Mouse (Mus musculus): ENCODE results near the gene Pate1. TPM values are rescaled to one million over a fixed set of nuclear protein-coding genes. Genes with fewer than 3 reads are reported as not detected.

The Pate1 gene
- polyA plus RNA-seq (2016; fragmentation: Nextera tagmentation; extraction: Ambion mirVana), result not detected in 2 replicates

DNA sequence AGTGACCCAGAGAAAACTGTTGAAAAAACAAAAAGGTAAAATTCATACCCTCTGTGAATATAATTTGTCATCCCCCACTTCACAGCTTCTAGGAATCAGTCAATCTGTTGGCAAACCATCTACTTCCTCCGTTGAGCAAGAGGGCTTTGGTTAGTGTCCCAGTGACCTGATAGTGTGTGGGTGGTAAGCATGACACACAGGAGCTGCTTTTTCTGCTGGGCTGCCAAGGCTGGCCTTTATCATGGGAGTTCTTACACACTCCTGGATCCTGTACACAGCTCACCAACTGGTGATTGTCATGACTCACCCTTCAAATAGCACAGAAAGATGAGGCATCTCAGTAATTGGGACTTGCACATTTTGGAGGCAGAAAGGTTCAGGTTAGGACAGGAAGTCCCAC, at the start of gene Pate1:
TSS of gene Pate1 (minus strand) at position 378 of the 400 bp plus-strand sequence.
- H3K27ac ChIP-seq, result no peak within 1 kb of the TSS
- H3K4me1 ChIP-seq, result peaks cover 3% of the 10 kb centered on the region; the same call in 1 of the 2 replicates
- H3K4me3 ChIP-seq, result no peak within 1 kb of the TSS
- no peak for DNase-seq (ENCODE audit: low spot score)
- 52% methylated on average over 1 of the region's 1 CpGs for whole genome bisulfite sequencing
- no peaks in the 10 kb centered on the region for H3K36me3 ChIP-seq
- H3K27me3 ChIP-seq (ENCODE audit: low read depth, poor library complexity, severe bottlenecking), result no peaks in the 10 kb centered on the region
- H3K9me3 ChIP-seq (replicated peaks), result no peaks in the 10 kb centered on the region

- Histone ChIP-seq H3K27me3 (ENCODE audit: low read depth, poor library complexity, severe bottlenecking) (no peaks in the 10 kb centered on the region), H3K4me1 (no peaks in the 10 kb centered on the region), H3K9me3 (replicated peaks) (no peaks in the 10 kb centered on the region), H3K4me3 (no peak overlapping the region), H3K36me3 (no peaks in the 10 kb centered on the region), H3K27ac (no peak overlapping the region)
- DNase-seq (ENCODE audit: low spot score), result no peak
These were observed 20.1 kb upstream of the Pate1 start for GRCm38 (mm10) chr9:35707265-35707664.

- Histone ChIP-seq H3K27ac (no peak overlapping the region), H3K9me3 (replicated peaks) (no peaks in the 10 kb centered on the region), H3K4me3 (no peak overlapping the region), H3K36me3 (no peaks in the 10 kb centered on the region), H3K27me3 (ENCODE audit: low read depth, poor library complexity, severe bottlenecking) (no peaks in the 10 kb centered on the region), H3K4me1 (no peaks in the 10 kb centered on the region; the same call in 1 of the 2 replicates)
- no peak for DNase-seq (ENCODE audit: low spot score)
These were observed 4.7 kb upstream of the Pate1 start for GRCm38 (mm10) chr9:35691924-35692323.

- 84% methylated on average over 2 of the region's 2 CpGs for WGBS
- Histone ChIP-seq H3K9me3 (replicated peaks) (no peaks in the 10 kb centered on the region), H3K27me3 (ENCODE audit: low read depth, poor library complexity, severe bottlenecking) (no peaks in the 10 kb centered on the region), H3K4me3 (no peak overlapping the region), H3K27ac (no peak overlapping the region), H3K4me1 (no peaks in the 10 kb centered on the region), H3K36me3 (no peaks in the 10 kb centered on the region)
- no peak for DNase-seq (ENCODE audit: low spot score)
These were observed 13.6 kb downstream of the Pate1 start for GRCm38 (mm10) chr9:35673557-35673956.

GRCm38 (mm10) chr9:35648102-35648501, 39.1 kb downstream of the Pate1 start, which contains the start of gene Pate3:
Gene Pate3 (minus strand): TSS chr9:35648202.
- 82% methylated on average over 1 of the region's 1 CpGs for WGBS
- no peaks in the 10 kb centered on the region for H3K36me3 ChIP-seq
- no peak within 1 kb of the TSS for H3K27ac ChIP-seq
- H3K4me3 ChIP-seq, result no peak within 1 kb of the TSS
- DNase-seq (ENCODE audit: low spot score), result no peak
- no peaks in the 10 kb centered on the region for H3K9me3 ChIP-seq (replicated peaks)
- no peaks in the 10 kb centered on the region for H3K4me1 ChIP-seq
- no peaks in the 10 kb centered on the region for H3K27me3 ChIP-seq (ENCODE audit: low read depth, poor library complexity, severe bottlenecking)

Other genes with a start within 250 kb of the Pate1 start
- gene Gm1113, start 169.1 kb downstream of the Pate1 start, polyA plus RNA-seq (2016; fragmentation: Nextera tagmentation; extraction: Ambion mirVana), result not detected in 2 replicates
- 4.9 and 6.0 TPM in 2 replicates for gene Ddx25, start 128.9 kb downstream of the Pate1 start, polyA plus RNA-seq (2016; fragmentation: Nextera tagmentation; extraction: Ambion mirVana)
- 21.2 and 22.3 TPM in 2 replicates for gene Pus3, start 128.8 kb downstream of the Pate1 start, polyA plus RNA-seq (2016; fragmentation: Nextera tagmentation; extraction: Ambion mirVana)
- 1.2 and 1.4 TPM in 2 replicates for gene Pate2, start 117.1 kb downstream of the Pate1 start, polyA plus RNA-seq (2016; fragmentation: Nextera tagmentation; extraction: Ambion mirVana)
- 19.5 and 22.4 TPM in 2 replicates for gene Hyls1, start 117.0 kb downstream of the Pate1 start, polyA plus RNA-seq (2016; fragmentation: Nextera tagmentation; extraction: Ambion mirVana)
- 0.19 TPM in 1 of 2 replicates, not detected in the other for gene Pate4, start 75.4 kb downstream of the Pate1 start, polyA plus RNA-seq (2016; fragmentation: Nextera tagmentation; extraction: Ambion mirVana)
- gene Pate3, start 39.2 kb downstream of the Pate1 start, polyA plus RNA-seq (2016; fragmentation: Nextera tagmentation; extraction: Ambion mirVana), result 0.10 TPM in 1 of 2 replicates, not detected in the other
- gene Gm17677, start 53.7 kb upstream of the Pate1 start, polyA plus RNA-seq (2016; fragmentation: Nextera tagmentation; extraction: Ambion mirVana), result not detected in 2 replicates
- gene Gm17727, start 90.7 kb upstream of the Pate1 start, polyA plus RNA-seq (2016; fragmentation: Nextera tagmentation; extraction: Ambion mirVana), result not detected in 2 replicates
- gene Gm27235, start 102.7 kb upstream of the Pate1 start, polyA plus RNA-seq (2016; fragmentation: Nextera tagmentation; extraction: Ambion mirVana), result not detected in 2 replicates
- not detected in 2 replicates for gene D730048I06Rik, start 102.7 kb upstream of the Pate1 start, polyA plus RNA-seq (2016; fragmentation: Nextera tagmentation; extraction: Ambion mirVana)
- gene 9230110F15Rik, start 156.8 kb upstream of the Pate1 start, polyA plus RNA-seq (2016; fragmentation: Nextera tagmentation; extraction: Ambion mirVana), result not detected in 2 replicates
- not detected in 2 replicates for gene 9230113P08Rik, start 221.0 kb upstream of the Pate1 start, polyA plus RNA-seq (2016; fragmentation: Nextera tagmentation; extraction: Ambion mirVana)